Mouse (Mus musculus): Measurements from ENCODE around the gene Pde1c.

Pde1c gene

DNA sequence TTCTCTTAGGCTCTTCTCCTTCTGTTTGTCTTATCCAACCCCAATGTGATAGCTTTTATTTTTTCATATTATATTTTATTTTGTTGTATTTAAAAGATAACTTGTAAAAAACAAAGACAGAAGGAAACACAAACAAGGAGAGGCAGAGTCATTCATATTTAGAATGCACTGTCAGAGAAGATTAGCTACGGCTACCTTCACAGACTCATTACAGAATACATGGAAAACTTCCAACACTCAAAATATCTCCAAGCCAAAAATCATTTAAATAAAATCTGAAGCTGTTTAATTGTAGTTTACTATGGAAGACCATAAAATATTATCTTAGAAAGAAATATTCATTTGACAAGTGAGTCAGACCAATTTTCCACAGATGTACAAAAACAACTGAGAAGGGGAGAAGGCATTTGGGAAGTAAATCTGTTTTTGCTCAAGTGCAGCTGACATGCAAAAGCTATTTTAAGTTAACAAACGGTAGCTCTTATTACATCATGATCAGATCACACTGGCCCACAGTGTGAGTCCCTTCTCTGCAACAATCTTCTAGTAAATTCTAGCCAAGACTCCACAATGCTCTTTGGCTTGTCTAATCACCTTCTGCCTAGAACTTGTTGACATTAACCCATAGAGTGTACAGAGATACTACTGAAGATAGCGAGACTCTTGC, 438.3 kb downstream of the Pde1c start:
- no peak for DNase-seq (ENCODE audit: inconsistent age in 2 of 2, low spot score in 1 of 2)

DNA sequence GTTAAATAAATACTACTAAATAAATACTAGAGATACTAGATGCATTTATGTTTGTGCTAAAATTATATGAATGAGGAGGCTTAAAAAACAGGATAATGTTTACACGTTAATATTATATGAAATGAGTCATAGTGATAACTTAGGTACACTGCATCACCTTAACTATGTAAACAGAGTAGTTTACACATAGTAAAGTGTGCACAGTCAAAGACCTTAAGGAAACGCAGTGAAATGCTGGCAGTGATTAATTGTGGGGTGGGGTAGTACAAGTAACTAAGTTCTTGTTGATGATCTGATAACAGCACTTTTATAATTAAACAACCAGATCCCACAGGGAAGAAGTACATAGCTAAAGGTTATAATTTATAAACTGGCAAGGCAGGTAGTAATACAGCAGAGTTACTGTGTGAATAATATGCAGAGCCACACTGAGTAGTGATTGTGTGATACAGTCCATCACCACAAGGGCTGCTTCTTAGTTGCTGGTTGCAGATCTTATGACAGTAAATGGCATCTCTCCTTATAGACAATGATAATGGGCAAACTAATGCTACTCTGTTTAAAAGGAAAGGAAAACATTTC, 469.3 kb downstream of the Pde1c start:
- no peak for DNase-seq (ENCODE audit: inconsistent age in 2 of 2, low spot score in 1 of 2)

DNA sequence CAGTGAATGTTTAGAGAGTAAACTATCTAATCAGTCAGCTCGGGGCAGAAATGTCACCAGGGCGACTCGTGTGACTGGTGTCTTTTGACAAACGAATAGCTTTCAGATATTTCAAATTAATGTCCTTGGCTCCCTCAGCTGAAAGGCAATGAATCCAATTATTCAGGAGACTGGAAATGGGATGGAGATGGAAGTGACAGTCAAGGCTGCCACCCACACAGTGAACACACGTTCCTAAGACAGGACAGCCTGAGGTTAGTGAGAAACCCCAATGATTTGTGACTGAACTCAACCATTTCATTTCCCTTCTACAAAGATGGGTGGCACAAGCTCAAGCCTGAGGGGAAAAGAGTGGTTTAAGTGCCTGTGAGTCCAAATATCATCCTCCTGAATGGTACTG, 470.5 kb downstream of the Pde1c start:
- DNase-seq (ENCODE audit: inconsistent age in 2 of 2, low spot score in 1 of 2): no peak

DNA sequence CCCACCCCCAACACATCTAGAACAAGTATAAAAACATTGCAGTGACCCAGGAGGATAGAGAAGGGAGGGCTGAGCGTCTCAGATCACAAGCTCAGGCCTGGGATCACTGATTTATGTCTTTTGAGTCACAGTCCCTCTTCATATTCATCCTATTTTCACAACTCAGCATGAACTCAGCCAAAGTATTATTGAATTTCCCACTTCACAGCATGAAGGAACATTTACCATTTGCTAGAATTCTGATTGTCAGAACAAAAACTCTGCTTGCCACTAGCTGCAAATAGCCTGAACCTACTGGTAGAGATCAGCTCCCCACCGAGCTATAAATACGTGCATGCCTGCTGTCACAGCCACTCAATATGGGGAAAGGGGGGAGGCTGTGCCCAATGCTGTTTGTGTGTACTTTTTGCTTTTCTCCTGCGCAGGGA, 492.5 kb downstream of the Pde1c start:
- no peak for DNase-seq (ENCODE audit: inconsistent age in 2 of 2, low spot score in 1 of 2)

DNA sequence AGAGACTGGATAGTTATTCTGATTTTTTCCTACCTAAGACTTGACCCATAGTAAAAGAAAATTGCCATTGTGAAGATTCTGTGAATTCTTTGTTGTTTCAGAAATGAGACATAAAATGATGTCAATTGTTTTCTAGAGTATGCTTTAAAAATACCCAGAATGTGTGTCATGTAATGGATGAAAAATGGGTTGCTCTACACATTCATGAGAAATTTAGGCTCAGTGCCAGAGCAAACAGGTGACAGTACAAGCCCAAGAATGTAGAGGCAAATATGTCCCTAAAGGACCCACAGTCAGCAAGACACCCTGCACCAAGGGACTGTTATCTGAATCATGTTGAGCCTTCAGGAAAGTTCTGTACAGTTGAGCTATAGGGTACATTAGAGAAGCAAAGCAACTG, 500.4 kb downstream of the Pde1c start:
- DNase-seq (ENCODE audit: inconsistent age in 2 of 2, low spot score in 1 of 2): no peak

DNA sequence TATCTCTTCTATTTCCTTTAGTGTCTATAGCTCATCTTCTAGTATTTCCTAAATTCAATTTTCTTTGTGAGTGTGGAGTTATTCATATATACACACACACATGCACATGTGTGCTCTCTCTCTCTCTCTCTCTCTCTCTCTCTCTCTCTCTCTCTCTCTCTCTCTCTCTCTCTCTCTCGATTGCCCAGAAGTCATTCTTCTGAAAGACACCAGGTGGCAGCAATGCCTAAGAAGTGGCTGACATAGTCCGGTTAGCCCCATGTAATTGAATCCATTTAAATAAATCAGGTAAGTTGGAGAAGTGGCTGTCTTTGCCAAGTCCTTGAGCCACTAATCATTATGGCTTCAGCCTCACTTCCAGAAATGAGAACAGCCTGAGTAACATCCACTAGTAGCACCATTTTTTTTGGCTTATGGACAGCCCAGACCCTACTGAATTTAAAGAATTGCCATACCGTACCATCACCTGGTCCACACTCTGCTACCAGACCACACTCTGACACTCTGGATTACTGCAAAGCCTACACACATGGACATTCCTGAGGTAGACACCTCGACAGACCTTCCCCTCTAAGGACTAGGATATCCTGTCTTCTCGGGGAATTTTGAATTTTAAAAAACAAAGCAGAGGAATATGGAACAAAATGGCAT, 502.1 kb downstream of the Pde1c start:
- peak; percentile 21 to 69 for DNase-seq (ENCODE audit: inconsistent age in 2 of 2, low spot score in 1 of 2)

DNA sequence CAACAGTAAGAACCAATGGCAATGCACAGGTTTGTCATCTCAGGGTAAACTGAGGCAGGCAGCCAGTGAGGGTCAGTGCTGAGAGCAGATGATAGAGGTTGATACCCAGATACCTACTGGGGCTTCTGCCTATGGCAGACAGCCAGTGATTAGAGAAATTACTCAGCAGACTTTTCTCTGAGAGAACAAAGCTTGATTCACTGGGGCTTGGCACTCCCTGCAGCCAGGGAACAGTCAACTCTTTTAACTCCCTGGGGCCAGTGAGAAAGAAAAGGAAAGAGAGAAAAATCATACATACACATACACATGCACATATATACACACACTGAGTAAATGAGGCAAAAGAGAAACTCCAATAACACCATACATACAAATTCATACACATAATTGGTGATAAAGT, 505.2 kb downstream of the Pde1c start:
- DNase-seq (ENCODE audit: inconsistent age in 2 of 2, low spot score in 1 of 2): no peak

DNA sequence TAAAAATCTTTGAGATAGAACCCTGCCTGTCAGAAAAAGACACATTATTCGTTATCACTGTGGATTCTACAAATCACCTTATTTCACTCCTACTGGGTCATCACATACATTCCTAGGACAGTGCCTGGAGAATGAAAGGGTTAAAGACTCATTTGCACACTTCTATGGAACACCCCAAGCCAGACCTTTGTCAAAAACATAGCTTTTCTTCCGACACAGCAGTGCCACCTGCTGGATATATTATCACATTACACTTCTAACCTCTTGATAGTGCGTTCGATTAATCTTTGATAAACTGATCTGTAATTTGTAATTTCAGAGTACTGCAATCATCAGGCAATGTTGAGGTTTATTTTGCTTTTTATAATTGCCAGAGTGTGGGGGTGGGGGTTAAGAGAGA, 519.8 kb downstream of the Pde1c start:
- peak in 1 of 2 experiments; percentile 73 for DNase-seq (ENCODE audit: inconsistent age in 2 of 2, low spot score in 1 of 2)

DNA sequence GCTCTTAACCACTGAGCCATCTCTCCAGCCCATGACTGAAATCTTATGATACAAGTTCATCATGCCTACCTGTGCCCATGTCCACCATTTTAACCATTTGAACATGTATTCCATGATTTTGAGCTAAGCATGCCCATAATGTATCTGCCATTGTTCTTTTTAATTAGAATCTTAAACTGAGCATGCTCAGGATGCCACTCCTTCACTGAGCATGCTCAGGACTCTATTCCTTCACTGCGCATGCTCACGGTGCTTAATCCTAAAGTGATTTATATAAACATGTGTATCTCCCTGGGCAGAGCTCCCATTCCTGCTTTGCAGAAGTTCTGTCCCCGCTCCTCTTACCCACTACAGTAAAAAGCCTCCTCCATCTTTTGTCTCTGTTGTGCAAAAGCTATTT, 520.3 kb downstream of the Pde1c start:
- DNase-seq (ENCODE audit: inconsistent age in 2 of 2, low spot score in 1 of 2): no peak

DNA sequence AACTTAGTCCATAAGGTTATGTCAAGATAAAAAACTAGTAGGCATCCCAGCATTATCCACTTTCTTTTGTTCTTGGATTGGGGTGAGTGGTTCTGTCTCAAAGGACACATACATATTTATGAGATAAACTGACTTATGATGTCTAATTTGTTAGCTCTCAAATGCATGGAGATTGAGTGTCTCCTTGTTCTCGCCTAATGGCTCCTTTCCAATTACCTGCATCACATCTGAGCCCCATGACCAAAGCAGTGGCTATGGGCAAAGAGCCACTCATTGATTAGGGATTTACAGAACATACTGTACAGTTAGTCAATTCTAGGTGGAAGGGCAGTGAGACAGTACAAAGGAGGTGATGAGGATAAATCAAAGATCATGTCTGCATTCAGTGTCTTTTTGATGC, 524.2 kb downstream of the Pde1c start:
- DNase-seq (ENCODE audit: inconsistent age in 2 of 2, low spot score in 1 of 2): no peak

DNA sequence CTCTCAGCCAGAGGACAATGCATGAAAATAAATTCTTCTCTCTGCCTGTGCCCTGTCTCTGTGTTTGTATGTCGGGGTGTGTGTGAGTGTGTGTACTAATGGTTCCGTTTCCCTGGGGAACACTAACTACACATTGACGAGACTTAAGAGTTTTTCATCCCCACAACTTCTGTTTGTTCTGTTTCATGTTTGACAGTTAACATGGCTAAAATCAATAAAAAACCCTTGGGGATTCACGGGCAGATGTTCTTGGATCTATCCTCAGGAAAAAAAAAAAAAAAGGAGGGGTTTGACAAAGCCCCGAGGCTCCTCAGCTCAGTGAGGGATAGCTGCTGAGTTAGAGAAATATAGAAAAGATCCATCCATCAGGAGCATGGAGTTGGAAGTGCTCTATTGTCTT, 524.6 kb downstream of the Pde1c start:
- no peak for DNase-seq (ENCODE audit: inconsistent age in 2 of 2, low spot score in 1 of 2)

DNA sequence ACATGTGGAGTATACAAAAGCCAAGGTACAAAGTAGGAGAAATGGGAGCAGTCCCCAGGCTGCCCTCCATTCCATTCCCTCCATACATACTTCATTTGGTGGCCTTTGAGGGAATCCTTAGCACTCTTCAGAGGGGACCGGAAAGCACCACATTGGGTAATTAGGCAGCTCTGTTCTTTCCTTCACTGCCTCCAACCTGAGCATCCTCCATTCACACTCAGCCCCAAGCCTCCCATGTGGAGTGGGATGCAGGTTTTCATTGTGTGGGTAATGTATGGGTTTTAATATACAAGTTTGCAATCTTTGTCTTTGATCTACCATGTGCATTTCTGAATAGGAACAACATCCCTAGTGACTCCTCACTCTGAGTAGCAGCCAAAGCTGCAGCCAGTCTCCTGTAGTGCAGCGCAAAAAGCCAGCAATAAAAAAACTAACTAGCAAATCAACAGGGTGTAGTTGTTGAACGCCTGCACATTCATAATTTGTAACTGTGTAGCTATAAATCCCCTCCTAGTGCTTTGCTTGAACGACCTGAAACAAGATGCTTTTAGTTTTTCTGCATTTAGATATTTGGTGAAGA, 529.3 kb downstream of the Pde1c start:
- DNase-seq (ENCODE audit: inconsistent age in 2 of 2, low spot score in 1 of 2): no peak

DNA sequence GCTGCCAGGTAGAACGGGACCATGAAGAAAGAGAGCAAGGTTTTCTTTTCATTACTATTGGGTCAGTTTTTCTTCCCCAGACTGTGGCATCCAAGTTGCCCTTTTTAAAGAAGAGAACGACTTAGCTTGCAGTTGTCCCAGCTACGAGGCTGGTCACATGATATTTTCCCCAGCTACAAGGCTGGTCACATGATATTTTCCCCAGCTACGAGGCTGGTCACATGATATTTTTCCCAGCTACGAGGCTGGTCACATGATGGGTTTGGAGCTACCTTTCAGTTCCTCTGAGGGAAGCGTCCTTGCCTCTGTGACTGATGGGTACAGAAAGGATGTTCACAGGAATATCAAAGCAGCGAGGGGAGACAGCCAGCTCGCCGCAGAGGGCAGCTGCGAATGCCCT, 533.8 kb downstream of the Pde1c start:
- no peak for DNase-seq (ENCODE audit: inconsistent age in 2 of 2, low spot score in 1 of 2)

DNA sequence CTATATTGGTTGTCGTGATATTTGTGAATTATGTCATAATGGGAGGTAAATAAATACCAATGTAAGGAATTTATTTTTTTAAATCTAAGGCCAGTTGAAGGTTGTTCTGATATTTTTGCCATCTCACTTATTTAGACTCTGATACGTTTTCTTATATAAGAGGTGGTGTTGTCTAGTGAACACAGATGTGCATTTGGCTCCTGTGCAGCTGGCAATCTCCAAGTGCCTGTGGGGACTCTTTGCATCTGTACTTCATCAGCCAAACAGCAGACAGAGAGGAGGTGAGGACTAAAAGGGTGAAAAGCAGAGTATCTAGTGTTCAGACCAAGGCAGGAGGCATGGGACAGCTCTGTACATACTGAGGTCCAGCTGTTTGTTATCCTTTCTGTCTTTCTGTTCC, 536.7 kb downstream of the Pde1c start:
- DNase-seq (ENCODE audit: inconsistent age in 2 of 2, low spot score in 1 of 2): no peak

DNA sequence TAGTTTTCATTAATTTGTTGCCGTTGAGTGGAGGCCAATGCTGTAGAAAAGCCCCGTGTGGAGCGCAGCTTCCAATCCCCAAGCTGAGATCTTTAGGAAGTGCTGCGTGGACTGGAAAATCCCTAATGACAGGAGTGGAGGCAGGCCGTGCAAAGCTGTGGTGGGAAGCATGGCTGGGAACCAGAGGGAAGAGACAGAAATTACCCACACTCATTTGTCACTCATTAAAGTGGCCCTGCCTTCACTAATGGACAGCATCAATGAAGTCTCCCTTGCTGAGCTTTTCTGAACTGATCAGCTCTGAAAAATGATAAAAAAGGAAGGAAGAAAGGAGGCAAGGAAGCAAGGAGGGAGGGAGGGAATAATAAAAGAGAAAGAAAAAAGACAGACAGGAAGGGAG, 538.9 kb downstream of the Pde1c start:
- DNase-seq (ENCODE audit: inconsistent age in 2 of 2, low spot score in 1 of 2): no peak

DNA sequence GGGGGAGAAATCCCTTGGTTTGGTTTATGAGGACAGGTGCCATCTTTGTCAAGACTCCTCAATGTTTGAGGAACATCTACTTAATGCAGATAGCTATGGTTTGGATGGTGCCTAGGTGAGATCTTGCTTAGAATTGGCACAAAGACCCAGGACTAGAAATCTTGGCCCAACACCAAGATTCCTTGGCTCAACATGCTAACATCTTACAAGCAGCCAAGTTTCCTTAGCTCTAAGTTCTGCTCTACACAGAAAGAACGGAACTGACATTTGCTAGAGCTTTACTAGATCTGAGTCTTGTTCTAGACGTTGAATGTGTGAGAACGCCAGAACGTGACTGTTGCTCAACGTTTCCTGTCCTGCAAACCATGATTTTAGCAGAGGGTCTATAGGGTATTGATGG, 540.9 kb downstream of the Pde1c start:
- no peak for DNase-seq (ENCODE audit: inconsistent age in 2 of 2, low spot score in 1 of 2)

DNA sequence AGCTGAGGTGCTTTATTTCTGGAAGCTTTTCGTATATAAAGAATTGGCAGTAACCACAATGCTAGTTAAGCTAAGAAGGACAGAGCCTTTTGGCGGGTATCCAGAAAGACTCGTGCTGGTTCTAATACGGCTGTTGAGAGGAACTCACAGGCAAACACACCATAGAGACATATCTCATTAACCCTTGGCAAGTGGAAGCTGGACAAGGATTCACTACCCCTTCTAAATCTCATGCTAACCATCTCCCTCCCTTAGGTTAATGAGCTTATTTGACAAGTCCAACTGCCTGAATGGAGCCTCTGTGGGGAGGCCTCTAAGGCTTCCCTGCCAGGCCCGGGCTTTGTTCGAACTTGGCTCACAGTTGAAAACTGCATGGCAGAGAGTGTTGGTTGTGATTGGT, 541.6 kb downstream of the Pde1c start:
- no peak for DNase-seq (ENCODE audit: inconsistent age in 2 of 2, low spot score in 1 of 2)

DNA sequence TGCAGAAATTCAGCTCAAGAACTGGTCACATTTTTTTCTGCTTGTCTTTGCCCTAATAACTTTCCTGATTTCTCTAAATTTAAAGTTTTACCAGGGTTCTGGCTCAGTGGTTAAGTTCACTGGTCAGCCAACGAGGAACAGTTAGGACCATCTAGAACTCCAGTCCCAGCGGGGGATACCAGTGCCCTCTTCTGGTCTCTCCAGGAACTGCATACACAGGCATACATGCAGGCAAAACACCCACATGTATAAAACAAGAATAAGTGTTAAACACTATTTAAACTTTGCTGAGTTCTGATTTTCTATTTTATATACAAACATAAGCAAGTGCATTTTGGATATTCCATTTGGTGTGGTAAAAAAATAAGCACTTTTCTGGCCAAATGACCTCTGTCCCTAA, 543.4 kb downstream of the Pde1c start:
- DNase-seq (ENCODE audit: inconsistent age in 2 of 2, low spot score in 1 of 2): peak; percentile 15 to 46

Data from adrenal gland, adult (tissue).